Mouse (Mus musculus): Measurements from ENCODE around the gene Eef1g.

GRCm38 (mm10) chr19:8936736-8937135, 30.1 kb upstream of the Eef1g start:
- no peak for TF ChIP-seq CTCF (IDR thresholded peaks at IDR 0.05)
- TF ChIP-seq EP300 (IDR thresholded peaks at IDR 0.05; ENCODE audit: insufficient read depth, low read depth, low read length): no peak

All from heart, adult 2 months (tissue).